Mouse (Mus musculus) intestine, embryonic 16.5 days (tissue): Measurements from ENCODE around the gene Rgp1. TPM values are rescaled to one million over a fixed set of nuclear protein-coding genes. Genes with fewer than 3 reads are reported as not detected.
"Not testable (repeated sequence)": the region's sequence is repeated elsewhere in the genome, so short reads cannot be mapped to it uniquely, and the experiment has no call there.

Experiments used
- ATAC-seq: fragments of 200-750 bp; cut with Nextera tagmentation; 2 replicates; pipeline ENCODE4 v1.8.0; 2017; ENCODE audit warnings: moderate TSS enrichment, moderate library complexity
- H3K27ac ChIP-seq: fragments of 300-500 bp; sonication (generic); 2 replicates; pipeline ENCODE4 v1.5.1; 2014; ENCODE audit warnings: mild to moderate bottlenecking, low read length
- H3K27me3 ChIP-seq: fragments of 300-500 bp; sonication (generic); replicated peaks from 2 replicates; pipeline ENCODE4 v1.6.1; 2014; ENCODE audit warnings: low read length, control low read depth, mixed read lengths; ENCODE audit not compliant: control insufficient read depth, insufficient read depth
- H3K36me3 ChIP-seq: fragments of 300-500 bp; sonication (generic); 2 replicates; pipeline ENCODE4 v1.6.1; 2014; ENCODE audit warnings: low read length, control low read depth; ENCODE audit not compliant: control insufficient read depth, insufficient read depth
- H3K4me1 ChIP-seq: fragments of 300-500 bp; sonication (generic); 2 replicates; pipeline ENCODE4 v1.6.1; 2014; ENCODE audit warnings: low read length, control low read depth, mixed read lengths; ENCODE audit not compliant: control insufficient read depth, insufficient read depth
- H3K4me2 ChIP-seq: fragments of 300-500 bp; sonication (generic); 2 replicates; pipeline ENCODE4 v1.6.1; 2014; ENCODE audit warnings: low read depth, low read length, control low read depth
- H3K4me3 ChIP-seq: fragments of 300-500 bp; sonication (generic); 2 replicates; pipeline ENCODE4 v1.5.1; 2014; ENCODE audit warnings: mild to moderate bottlenecking, low read length
- H3K9ac ChIP-seq: fragments of 300-500 bp; sonication (generic); 2 replicates; pipeline ENCODE4 v1.6.1; 2014; ENCODE audit warnings: low read depth, low read length
- H3K9me3 ChIP-seq: fragments of 300-500 bp; sonication (generic); 2 replicates; pipeline ENCODE4 v1.6.1; 2016; ENCODE audit warnings: low read length, control low read depth; ENCODE audit not compliant: control insufficient read depth
- WGBS: fragments of 180-500 bp; shearing (Covaris S2); extraction: QIAGEN DNeasy Blood & Tissue Kit; methylation state at CpG from one replicate; pipeline ENCODE4 v1.1.7; 2014; 5-methylcytosine and 5-hydroxymethylcytosine counted together
- polyA plus RNA-seq: library from polyadenylated mRNA; unstranded; fragments of >200 nt; fragmentation: Nextera tagmentation; extraction: Ambion mirVana; gene quantifications from 2 replicates; pipeline ENCODE4 v1.2.1, GENCODE M21; 2015

Gene Rgp1
- polyA plus RNA-seq, 1 experiment from 2014 or later: 19.5 TPM

- no peak overlapping the region for H3K4me2 ChIP-seq
- H3K27ac ChIP-seq: no peak overlapping the region
- H3K36me3 ChIP-seq: peaks cover 14% of the 10 kb centered on the region; the same call in 1 of the 2 replicates
- no peaks in the 10 kb centered on the region for H3K4me1 ChIP-seq
- no peaks in the 10 kb centered on the region for H3K27me3 ChIP-seq
- no peak overlapping the region for H3K9ac ChIP-seq
- 51% methylated on average over 10 of the region's 10 CpGs for WGBS
- no peaks in the 10 kb centered on the region for H3K9me3 ChIP-seq
- H3K4me3 ChIP-seq: no peak overlapping the region
- no peak for ATAC-seq
Measured at GRCm38 (mm10) chr4:43585682-43586081, 7.2 kb downstream of the Rgp1 start.

- WGBS: 74% methylated on average over 7 of the region's 8 CpGs
- Histone ChIP-seq H3K4me1 (no peaks in the 10 kb centered on the region), H3K9ac (no peak overlapping the region), H3K4me2 (no peak overlapping the region), H3K36me3 (peaks cover 11% of the 10 kb centered on the region; the same call in 1 of the 2 replicates), H3K4me3 (no peak overlapping the region), H3K27me3 (no peaks in the 10 kb centered on the region), H3K27ac (no peak overlapping the region), H3K9me3 (no peaks in the 10 kb centered on the region)
- ATAC-seq: peak; percentile 30; the same call in 1 of the 2 replicates
Measured at GRCm38 (mm10) chr4:43586411-43586810, 7.9 kb downstream of the Rgp1 start.

- Histone ChIP-seq H3K9ac (no peak overlapping the region), H3K4me3 (no peak overlapping the region), H3K4me1 (no peaks in the 10 kb centered on the region), H3K9me3 (no peaks in the 10 kb centered on the region), H3K27me3 (no peaks in the 10 kb centered on the region), H3K27ac (no peak overlapping the region), H3K4me2 (no peak overlapping the region), H3K36me3 (peaks cover 7% of the 10 kb centered on the region; the same call in 1 of the 2 replicates)
- 58% methylated on average over 7 of the region's 7 CpGs for WGBS
- ATAC-seq: no peak
Measured at GRCm38 (mm10) chr4:43587681-43588080, 9.2 kb downstream of the Rgp1 start.

- H3K36me3 ChIP-seq: no peaks in the 10 kb centered on the region
- H3K4me2 ChIP-seq: no peak overlapping the region
- WGBS: 49% methylated on average over 5 of the region's 5 CpGs
- no peak overlapping the region for H3K27ac ChIP-seq
- no peak for ATAC-seq
- no peak overlapping the region for H3K4me3 ChIP-seq
- H3K4me1 ChIP-seq: no peaks in the 10 kb centered on the region
- H3K27me3 ChIP-seq: no peaks in the 10 kb centered on the region
- no peaks in the 10 kb centered on the region for H3K9me3 ChIP-seq
- no peak overlapping the region for H3K9ac ChIP-seq
Measured at GRCm38 (mm10) chr4:43591543-43591942, 13.0 kb downstream of the Rgp1 start.

- no peak overlapping the region for H3K4me2 ChIP-seq
- ATAC-seq: no peak
- WGBS: 79% methylated on average over 3 of the region's 3 CpGs
Measured at GRCm38 (mm10) chr4:43591961-43592360, 13.4 kb downstream of the Rgp1 start.

GRCm38 (mm10) chr4:43593453-43593852 lies 14.9 kb downstream of the Rgp1 start:
- H3K4me2 ChIP-seq: no peak overlapping the region
- no peak for ATAC-seq

More at GRCm38 (mm10) chr4:43591961-43592360, 13.4 kb downstream of the Rgp1 start:
- no peak overlapping the region for H3K4me3 ChIP-seq
- H3K9me3 ChIP-seq: no peaks in the 10 kb centered on the region
- H3K27ac ChIP-seq: no peak overlapping the region
- H3K27me3 ChIP-seq: no peaks in the 10 kb centered on the region
- no peaks in the 10 kb centered on the region for H3K36me3 ChIP-seq
- no peaks in the 10 kb centered on the region for H3K4me1 ChIP-seq
- H3K9ac ChIP-seq: no peak overlapping the region

GRCm38 (mm10) chr4:43596597-43596996 lies 18.1 kb downstream of the Rgp1 start:
- ATAC-seq, H3K4me2 ChIP-seq, H3K9me3 ChIP-seq, H3K9ac ChIP-seq, H3K27ac ChIP-seq, H3K27me3 ChIP-seq, H3K36me3 ChIP-seq, H3K4me1 ChIP-seq, H3K4me3 ChIP-seq: not testable (repeated sequence)
- WGBS: 81% methylated on average over 2 of the region's 2 CpGs

More at GRCm38 (mm10) chr4:43593453-43593852, 14.9 kb downstream of the Rgp1 start:
- H3K4me3 ChIP-seq: no peak overlapping the region
- no peaks in the 10 kb centered on the region for H3K9me3 ChIP-seq
- 38% methylated on average over 3 of the region's 3 CpGs for whole genome bisulfite sequencing
- no peak overlapping the region for H3K9ac ChIP-seq
- H3K36me3 ChIP-seq: no peaks in the 10 kb centered on the region
- H3K27ac ChIP-seq: no peak overlapping the region
- no peaks in the 10 kb centered on the region for H3K4me1 ChIP-seq
- no peaks in the 10 kb centered on the region for H3K27me3 ChIP-seq

GRCm38 (mm10) chr4:43598200-43598599 lies 19.7 kb downstream of the Rgp1 start:
- H3K4me1 ChIP-seq: no peaks in the 10 kb centered on the region
- H3K9ac ChIP-seq: no peak overlapping the region
- WGBS: 86% methylated on average over 4 of the region's 4 CpGs
- H3K9me3 ChIP-seq: no peaks in the 10 kb centered on the region
- no peak overlapping the region for H3K27ac ChIP-seq
- H3K36me3 ChIP-seq: no peaks in the 10 kb centered on the region
- H3K4me3 ChIP-seq: no peak overlapping the region
- 0 out of 2 replicates have a peak, but pooled peaks have one; percentile 46 for ATAC-seq
- H3K27me3 ChIP-seq: no peaks in the 10 kb centered on the region
- H3K4me2 ChIP-seq: no peak overlapping the region

- no peaks in the 10 kb centered on the region for H3K27me3 ChIP-seq
- no peaks in the 10 kb centered on the region for H3K36me3 ChIP-seq
- no peak overlapping the region for H3K4me3 ChIP-seq
- H3K4me2 ChIP-seq: no peak overlapping the region
- H3K9ac ChIP-seq: no peak overlapping the region
- ATAC-seq: no peak
- no peaks in the 10 kb centered on the region for H3K4me1 ChIP-seq
- H3K27ac ChIP-seq: no peak overlapping the region
- WGBS: 76% methylated on average over 7 of the region's 7 CpGs
- H3K9me3 ChIP-seq: no peaks in the 10 kb centered on the region
Measured at GRCm38 (mm10) chr4:43598650-43599380, 20.3 kb downstream of the Rgp1 start.
